Mouse (Mus musculus): ENCODE measurements around the gene Cfap298. TPM values are rescaled to one million over a fixed set of nuclear protein-coding genes. Genes with fewer than 3 reads are reported as not detected.

Cfap298 gene
- polyA plus RNA-seq, 1 experiment from 2014 or later: 43.7 TPM

- DNase-seq (ENCODE audit: low spot score) (no peak), ATAC-seq (replicated peaks; ENCODE audit: low FRiP score, low read depth) (no peak)
- H3K27ac ChIP-seq: no peak overlapping the region
- H3K4me2 ChIP-seq (ENCODE audit: low read length): no peak overlapping the region
- H3K27me3 ChIP-seq (ENCODE audit: insufficient read depth, low read length): no peaks in the 10 kb centered on the region
- WGBS: 38% methylated on average over 5 of the region's 5 CpGs
- H3K9me3 ChIP-seq (replicated peaks; ENCODE audit: low read length): no peaks in the 10 kb centered on the region
- no peaks in the 10 kb centered on the region for H3K36me3 ChIP-seq (ENCODE audit: insufficient read depth, low read length)
- H3K4me1 ChIP-seq (replicated peaks; ENCODE audit: insufficient read depth, low read length): no peaks in the 10 kb centered on the region
- no peak for TF ChIP-seq CTCF (IDR thresholded peaks at IDR 0.05; ENCODE audit: low read depth)
- H3K4me3 ChIP-seq (replicated peaks; ENCODE audit: low read depth, low read length): no peak overlapping the region
- H3K9ac ChIP-seq (ENCODE audit: low read depth, low read length): no peak overlapping the region
Measured at GRCm38 (mm10) chr16:90903300-90903699, 31.6 kb downstream of the Cfap298 start.

- no peak for TF ChIP-seq CTCF (IDR thresholded peaks at IDR 0.05; ENCODE audit: low read depth)
- DNase-seq (ENCODE audit: low spot score) (no peak), ATAC-seq (replicated peaks; ENCODE audit: low FRiP score, low read depth) (0 out of 2 replicates have a peak, but pooled peaks have one; percentile 11)
- no peak overlapping the region for H3K27ac ChIP-seq
- no peaks in the 10 kb centered on the region for H3K4me1 ChIP-seq (replicated peaks; ENCODE audit: insufficient read depth, low read length)
- WGBS: 52% methylated on average over 4 of the region's 4 CpGs
- no peak overlapping the region for H3K9ac ChIP-seq (ENCODE audit: low read depth, low read length)
- no peaks in the 10 kb centered on the region for H3K27me3 ChIP-seq (ENCODE audit: insufficient read depth, low read length)
- no peaks in the 10 kb centered on the region for H3K36me3 ChIP-seq (ENCODE audit: insufficient read depth, low read length)
- H3K4me2 ChIP-seq (ENCODE audit: low read length): no peak overlapping the region
- H3K4me3 ChIP-seq (replicated peaks; ENCODE audit: low read depth, low read length): no peak overlapping the region
- H3K9me3 ChIP-seq (replicated peaks; ENCODE audit: low read length): no peaks in the 10 kb centered on the region
Measured at GRCm38 (mm10) chr16:90901364-90901763, 33.5 kb downstream of the Cfap298 start.

GRCm38 (mm10) chr16:90899498-90899897 is 35.4 kb downstream of the Cfap298 start:
- Histone ChIP-seq H3K4me2 (ENCODE audit: low read length) (no peak overlapping the region), H3K9ac (ENCODE audit: low read depth, low read length) (no peak overlapping the region), H3K36me3 (ENCODE audit: insufficient read depth, low read length) (no peaks in the 10 kb centered on the region), H3K4me3 (replicated peaks; ENCODE audit: low read depth, low read length) (no peak overlapping the region), H3K9me3 (replicated peaks; ENCODE audit: low read length) (no peaks in the 10 kb centered on the region), H3K27ac (no peak overlapping the region), H3K4me1 (replicated peaks; ENCODE audit: insufficient read depth, low read length) (no peaks in the 10 kb centered on the region), H3K27me3 (ENCODE audit: insufficient read depth, low read length) (no peaks in the 10 kb centered on the region)
- 58% methylated on average over 12 of the region's 12 CpGs for WGBS
- ATAC-seq (replicated peaks; ENCODE audit: low FRiP score, low read depth): no peak
- no peak for DNase-seq (ENCODE audit: low spot score)
- no peak for TF ChIP-seq CTCF (IDR thresholded peaks at IDR 0.05; ENCODE audit: low read depth)

- no peak for ATAC-seq (replicated peaks; ENCODE audit: low FRiP score, low read depth)
- H3K9me3 ChIP-seq (replicated peaks; ENCODE audit: low read length): no peaks in the 10 kb centered on the region
- WGBS: 84% methylated on average over 3 of the region's 3 CpGs
- no peaks in the 10 kb centered on the region for H3K27me3 ChIP-seq (ENCODE audit: insufficient read depth, low read length)
- H3K4me1 ChIP-seq (replicated peaks; ENCODE audit: insufficient read depth, low read length): no peaks in the 10 kb centered on the region
- H3K36me3 ChIP-seq (ENCODE audit: insufficient read depth, low read length): no peaks in the 10 kb centered on the region
- no peak overlapping the region for H3K4me2 ChIP-seq (ENCODE audit: low read length)
- no peak overlapping the region for H3K4me3 ChIP-seq (replicated peaks; ENCODE audit: low read depth, low read length)
- no peak overlapping the region for H3K9ac ChIP-seq (ENCODE audit: low read depth, low read length)
- TF ChIP-seq CTCF (IDR thresholded peaks at IDR 0.05; ENCODE audit: low read depth): no peak
- no peak for DNase-seq (ENCODE audit: low spot score)
- H3K27ac ChIP-seq: no peak overlapping the region
Measured at GRCm38 (mm10) chr16:90897651-90898050, 37.3 kb downstream of the Cfap298 start.

GRCm38 (mm10) chr16:90893792-90894191 is 41.1 kb downstream of the Cfap298 start:
- DNase-seq (ENCODE audit: low spot score): no peak
- TF ChIP-seq CTCF (IDR thresholded peaks at IDR 0.05; ENCODE audit: low read depth): no peak
- Histone ChIP-seq H3K4me2 (ENCODE audit: low read length) (no peak overlapping the region), H3K4me3 (replicated peaks; ENCODE audit: low read depth, low read length) (no peak overlapping the region), H3K9ac (ENCODE audit: low read depth, low read length) (no peak overlapping the region), H3K36me3 (ENCODE audit: insufficient read depth, low read length) (no peaks in the 10 kb centered on the region), H3K27ac (no peak overlapping the region), H3K9me3 (replicated peaks; ENCODE audit: low read length) (no peaks in the 10 kb centered on the region), H3K27me3 (ENCODE audit: insufficient read depth, low read length) (0 out of 2 replicates have a peak, but pooled peaks cover 6% of the 10 kb centered on the region), H3K4me1 (replicated peaks; ENCODE audit: insufficient read depth, low read length) (peaks cover 6% of the 10 kb centered on the region; the same call in 1 of the 2 replicates)
- ATAC-seq (replicated peaks; ENCODE audit: low FRiP score, low read depth): no peak
- 47% methylated on average over 9 of the region's 9 CpGs for WGBS

- DNase-seq (ENCODE audit: low spot score) (no peak), ATAC-seq (replicated peaks; ENCODE audit: low FRiP score, low read depth) (no peak)
- no peaks in the 10 kb centered on the region for H3K9me3 ChIP-seq (replicated peaks; ENCODE audit: low read length)
- peaks cover 6% of the 10 kb centered on the region; the same call in 1 of the 2 replicates for H3K4me1 ChIP-seq (replicated peaks; ENCODE audit: insufficient read depth, low read length)
- H3K36me3 ChIP-seq (ENCODE audit: insufficient read depth, low read length): no peaks in the 10 kb centered on the region
- H3K9ac ChIP-seq (ENCODE audit: low read depth, low read length): no peak overlapping the region
- no peak overlapping the region for H3K4me3 ChIP-seq (replicated peaks; ENCODE audit: low read depth, low read length)
- 58% methylated on average over 7 of the region's 7 CpGs for WGBS
- no peak overlapping the region for H3K27ac ChIP-seq
- 0 out of 2 replicates have a peak, but pooled peaks cover 6% of the 10 kb centered on the region for H3K27me3 ChIP-seq (ENCODE audit: insufficient read depth, low read length)
- TF ChIP-seq CTCF (IDR thresholded peaks at IDR 0.05; ENCODE audit: low read depth): no peak
- no peak overlapping the region for H3K4me2 ChIP-seq (ENCODE audit: low read length)
Measured at GRCm38 (mm10) chr16:90893019-90893418, 41.9 kb downstream of the Cfap298 start.

GRCm38 (mm10) chr16:90892081-90892480 is 42.8 kb downstream of the Cfap298 start:
- Histone ChIP-seq H3K27ac (no peak overlapping the region), H3K27me3 (ENCODE audit: insufficient read depth, low read length) (0 out of 2 replicates have a peak, but pooled peaks cover 6% of the 10 kb centered on the region)

More at GRCm38 (mm10) chr16:90892081-90892480, 42.8 kb downstream of the Cfap298 start:
- peak overlapping the region; percentile 29; the same call in 1 of the 2 replicates for H3K4me2 ChIP-seq (ENCODE audit: low read length)
- WGBS: 5% methylated on average over 8 of the region's 8 CpGs
- ATAC-seq (replicated peaks; ENCODE audit: low FRiP score, low read depth) (peak; percentile 34; the same call in 1 of the 2 replicates), DNase-seq (ENCODE audit: low spot score) (peak; percentile 81)
- H3K4me3 ChIP-seq (replicated peaks; ENCODE audit: low read depth, low read length): no peak overlapping the region
- peaks cover 6% of the 10 kb centered on the region; the same call in 1 of the 2 replicates for H3K4me1 ChIP-seq (replicated peaks; ENCODE audit: insufficient read depth, low read length)
- H3K9ac ChIP-seq (ENCODE audit: low read depth, low read length): no peak overlapping the region
- H3K36me3 ChIP-seq (ENCODE audit: insufficient read depth, low read length): no peaks in the 10 kb centered on the region
- no peak for TF ChIP-seq CTCF (IDR thresholded peaks at IDR 0.05; ENCODE audit: low read depth)
- H3K9me3 ChIP-seq (replicated peaks; ENCODE audit: low read length): no peaks in the 10 kb centered on the region
